Mouse (Mus musculus) small intestine, adult 2 months (tissue): ENCODE results near the gene C2cd5. TPM values are rescaled to one million over a fixed set of nuclear protein-coding genes. Genes with fewer than 3 reads are reported as not detected.

Source experiments
- H3K27ac ChIP-seq: fragments of 200-500 bp; 2 replicates; pipeline ENCODE4 v1.5.1; 2012; ENCODE audit warnings: low read depth, low read length, control low read depth, inconsistent platforms; ENCODE audit not compliant: insufficient read depth
- H3K27me3 ChIP-seq: fragments of 200-500 bp; 2 replicates; pipeline ENCODE4 v1.6.1; 2012; ENCODE audit warnings: mild to moderate bottlenecking, moderate library complexity, low read length, inconsistent platforms; ENCODE audit not compliant: control insufficient read depth, insufficient read depth
- H3K36me3 ChIP-seq: fragments of 200-500 bp; 2 replicates; pipeline ENCODE4 v1.6.1; 2012; ENCODE audit warnings: mild to moderate bottlenecking, low read length, control low read depth, inconsistent platforms; ENCODE audit not compliant: control insufficient read depth, insufficient read depth
- H3K4me1 ChIP-seq: fragments of 200-500 bp; 2 replicates; pipeline ENCODE4 v1.6.1; 2012; ENCODE audit warnings: low read length, inconsistent platforms, mixed read lengths; ENCODE audit not compliant: control insufficient read depth, insufficient read depth, insufficient read length
- H3K4me3 ChIP-seq: fragments of 200-500 bp; 2 replicates; pipeline ENCODE4 v1.5.1; 2012; ENCODE audit warnings: low read depth, mild to moderate bottlenecking, control low read depth, inconsistent platforms, low read length, moderate library complexity
- CTCF ChIP-seq: fragments of 200-500 bp; IDR thresholded peaks from 2 replicates; pipeline ENCODE4 v1.5.1; 2012; ENCODE audit warnings: low read depth, mild to moderate bottlenecking, control low read depth, inconsistent platforms, low read length, moderate library complexity, mixed read lengths; ENCODE audit not compliant: insufficient replicate concordance, insufficient read length; ENCODE audit errors: extremely low read depth
- POLR2A ChIP-seq: fragments of 200-500 bp; IDR thresholded peaks from 2 replicates; pipeline ENCODE4 v1.6.1; 2012; ENCODE audit warnings: low read depth, mild to moderate bottlenecking, control low read depth, inconsistent platforms, low read length, moderate library complexity
- WGBS: fragments of 180-500 bp; shearing (Covaris S2); methylation state at CpG from one replicate; pipeline ENCODE4 v1.1.7; 2018; 5-methylcytosine and 5-hydroxymethylcytosine counted together
- polyA plus RNA-seq: library from polyadenylated mRNA; depleted of rRNA; stranded (reverse); fragments of >200 nt; gene quantifications from 2 replicates; pipeline ENCODE4 v1.2.3, GENCODE M21; 2012; rRNA removed

The C2cd5 gene
- polyA plus RNA-seq, 1 experiment: 15.9 TPM

DNA sequence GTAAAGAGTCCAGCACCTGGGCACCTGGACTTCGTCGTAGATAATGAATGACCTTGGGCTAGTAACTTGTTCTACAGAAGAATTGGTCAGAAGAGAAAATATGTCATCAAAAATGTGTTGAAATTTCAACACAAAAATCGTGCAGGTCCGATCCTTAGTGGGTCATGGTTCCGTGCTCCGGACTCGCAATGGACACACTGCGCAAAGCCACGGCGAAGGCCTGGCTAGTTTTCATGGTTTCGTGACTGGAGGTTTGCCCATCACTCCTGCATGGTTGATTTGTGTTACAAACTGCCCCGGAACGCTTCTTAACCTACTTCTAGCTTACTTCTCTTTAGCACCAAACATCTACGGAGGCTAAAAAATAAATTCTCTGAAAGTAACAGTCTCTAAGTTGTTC is 137.1 kb downstream of the C2cd5 start:
- no peak overlapping the region for H3K4me3 ChIP-seq
- 85% methylated on average over 14 of the region's 14 CpGs for WGBS
- H3K27ac ChIP-seq: no peak overlapping the region
- 0 out of 2 replicates have a peak, but pooled peaks cover 3% of the 10 kb centered on the region for H3K27me3 ChIP-seq
- TF ChIP-seq POLR2A: no peak
- TF ChIP-seq CTCF: no peak
- H3K36me3 ChIP-seq: no peaks in the 10 kb centered on the region
- no peaks in the 10 kb centered on the region for H3K4me1 ChIP-seq

DNA sequence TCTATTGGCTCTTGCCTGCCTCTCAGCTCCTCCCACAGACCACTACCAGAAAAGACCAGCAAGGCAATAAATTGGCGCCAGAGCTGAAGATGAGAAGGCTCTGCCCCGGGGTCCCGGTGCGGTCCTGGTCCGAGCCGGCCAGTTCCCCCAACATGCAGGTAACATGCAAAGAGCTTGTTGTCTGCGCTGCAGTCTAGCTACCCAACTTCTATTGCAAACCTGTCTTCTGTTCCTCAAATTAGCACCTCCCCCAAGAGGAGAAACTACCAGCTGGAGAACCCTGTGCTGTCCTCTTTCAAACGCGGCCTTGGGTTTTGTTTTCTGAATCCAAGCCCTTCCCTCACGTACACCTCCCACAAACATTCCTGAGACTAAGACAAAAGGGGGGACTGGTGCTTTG is 137.5 kb downstream of the C2cd5 start:
- TF ChIP-seq CTCF: no peak
- TF ChIP-seq POLR2A: no peak
- Histone ChIP-seq H3K36me3 (no peaks in the 10 kb centered on the region), H3K27ac (no peak overlapping the region), H3K27me3 (0 out of 2 replicates have a peak, but pooled peaks cover 3% of the 10 kb centered on the region), H3K4me3 (no peak overlapping the region), H3K4me1 (no peaks in the 10 kb centered on the region)
- 69% methylated on average over 10 of the region's 10 CpGs for WGBS

DNA sequence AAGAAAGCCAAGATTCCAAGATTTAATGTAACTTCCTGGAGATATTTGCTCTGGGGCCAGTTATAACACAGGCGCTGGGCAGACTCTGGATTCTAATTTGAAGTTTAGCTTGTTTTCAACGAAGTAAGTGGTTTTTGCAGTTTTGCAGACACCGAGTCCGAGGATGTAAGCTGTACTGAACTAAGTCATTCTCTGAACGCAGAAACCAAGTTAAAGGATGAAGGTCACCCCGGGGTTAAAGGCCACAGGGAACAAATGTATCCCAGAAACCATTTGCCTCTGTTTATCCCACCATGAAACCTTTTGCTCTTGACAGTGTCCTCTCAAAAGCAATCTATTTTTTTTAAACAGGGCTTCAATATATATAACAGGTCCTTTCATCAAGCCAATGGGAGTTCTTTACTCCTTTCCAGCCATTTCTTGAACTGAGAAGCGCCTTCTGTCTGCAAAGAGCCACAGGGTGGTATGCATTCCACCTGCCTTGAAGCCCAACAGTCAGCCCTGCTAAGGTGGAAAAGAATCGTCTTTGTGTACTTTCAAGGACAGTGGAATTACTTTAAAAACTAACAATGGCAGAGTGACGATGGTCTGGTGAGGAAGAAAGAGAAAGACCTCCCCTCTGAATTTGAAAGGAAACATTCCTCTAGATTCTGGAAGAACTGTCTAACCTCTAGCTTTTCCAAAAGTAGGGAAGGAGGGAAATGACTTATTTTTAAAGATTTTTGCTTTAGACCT is 138.1 kb downstream of the C2cd5 start:
- TF ChIP-seq CTCF (no peak), POLR2A (no peak)
- Histone ChIP-seq H3K27ac (no peak overlapping the region), H3K4me1 (no peaks in the 10 kb centered on the region), H3K36me3 (no peaks in the 10 kb centered on the region), H3K27me3 (0 out of 2 replicates have a peak, but pooled peaks cover 3% of the 10 kb centered on the region), H3K4me3 (no peak overlapping the region)
- WGBS: 71% methylated on average over 9 of the region's 9 CpGs

Other genes starting within 250 kb of the C2cd5 start
- 0.05 and 0.19 TPM in 2 replicates for gene St8sia1, start 135.7 kb downstream of the C2cd5 start, polyA plus RNA-seq
- gene Etnk1, start 67.1 kb upstream of the C2cd5 start, polyA plus RNA-seq: 65.2 and 77.7 TPM in 2 replicates